Mouse (Mus musculus): ENCODE data around the gene Ccz1.
A peak's percentile ranks its signal among the peaks of the same experiment; 100 is the strongest.

Ccz1 gene

DNA sequence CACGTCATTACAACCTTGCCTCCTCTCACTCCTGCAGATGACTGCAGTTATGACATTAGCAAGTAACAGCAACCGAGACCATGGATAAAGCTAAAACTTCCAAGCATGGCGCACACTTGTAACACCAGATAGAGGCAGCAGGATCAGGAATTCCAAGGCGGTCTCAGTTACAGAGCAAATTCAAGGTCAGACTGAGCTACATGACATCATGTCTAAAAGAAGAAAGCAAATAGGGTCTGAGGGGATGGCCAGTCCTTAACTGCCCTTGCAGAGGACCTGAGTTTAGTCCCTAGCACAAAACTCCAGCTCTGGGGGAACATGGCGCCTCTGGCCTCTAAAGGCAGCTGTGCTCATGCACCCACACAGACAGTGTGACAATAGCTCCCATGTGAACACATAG is 20.8 kb downstream of the Ccz1 start:
- DNase-seq (ENCODE audit: low read depth, low spot score), result no peak

DNA sequence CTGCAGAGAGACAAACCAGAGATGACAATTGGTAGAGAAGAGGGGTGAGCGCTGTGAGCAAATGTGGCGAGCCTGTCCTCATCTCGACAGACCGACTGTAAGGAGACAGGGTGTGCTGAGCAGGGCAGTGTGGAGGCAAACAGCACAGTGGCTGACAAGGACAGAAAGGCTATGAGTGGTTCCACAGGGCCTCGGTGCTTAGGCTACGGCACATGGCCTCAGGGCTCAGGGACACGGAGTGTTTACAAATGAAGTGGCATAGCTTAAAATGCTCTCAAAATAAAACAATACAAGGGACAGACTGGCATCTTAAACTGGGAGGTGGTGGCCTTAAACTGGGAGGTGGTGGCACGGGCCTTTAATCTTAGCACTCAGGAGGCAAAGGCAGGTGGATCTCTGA is 21.4 kb downstream of the Ccz1 start:
- DNase-seq (ENCODE audit: low read depth, low spot score), result no peak

DNA sequence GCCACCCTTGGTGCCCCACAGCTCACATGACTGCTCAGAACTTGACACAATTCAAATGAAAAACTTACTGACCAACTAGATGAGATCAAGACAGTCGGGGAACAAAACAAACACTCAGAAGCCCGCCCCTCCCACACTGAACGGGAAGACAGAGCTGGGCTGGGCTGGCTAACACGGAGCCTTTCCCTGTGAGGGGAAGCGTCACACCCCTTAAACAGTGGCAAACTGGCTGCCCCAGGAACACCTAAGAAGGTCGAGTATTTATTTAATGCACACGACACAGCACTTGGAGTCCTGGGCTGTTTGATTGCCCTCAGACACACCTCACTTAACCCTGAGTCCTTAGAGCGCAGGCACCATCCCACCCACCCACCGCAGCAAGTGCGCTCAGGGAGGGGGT is 22.0 kb downstream of the Ccz1 start:
- DNase-seq (ENCODE audit: low read depth, low spot score), result no peak

DNA sequence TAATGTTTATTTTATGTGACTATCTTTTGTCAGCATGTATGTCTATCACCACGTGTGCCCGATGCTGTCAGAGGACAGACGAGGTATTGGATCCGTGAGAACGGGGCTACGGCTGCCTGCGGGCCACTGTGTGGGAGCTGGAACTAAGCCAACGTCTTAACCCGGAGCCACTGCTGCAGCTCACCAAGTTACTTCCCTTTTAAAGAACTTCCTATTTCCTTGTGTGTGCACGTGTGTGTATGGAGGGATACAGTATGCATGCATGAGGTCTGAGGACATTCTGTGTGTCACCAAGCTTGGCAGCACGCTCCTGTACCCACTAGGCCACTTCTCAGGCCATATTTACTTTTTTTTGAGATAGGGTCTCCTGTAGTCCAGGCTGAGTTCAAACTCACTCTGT is 24.6 kb downstream of the Ccz1 start:
- no peak for DNase-seq (ENCODE audit: low read depth, low spot score)

DNA sequence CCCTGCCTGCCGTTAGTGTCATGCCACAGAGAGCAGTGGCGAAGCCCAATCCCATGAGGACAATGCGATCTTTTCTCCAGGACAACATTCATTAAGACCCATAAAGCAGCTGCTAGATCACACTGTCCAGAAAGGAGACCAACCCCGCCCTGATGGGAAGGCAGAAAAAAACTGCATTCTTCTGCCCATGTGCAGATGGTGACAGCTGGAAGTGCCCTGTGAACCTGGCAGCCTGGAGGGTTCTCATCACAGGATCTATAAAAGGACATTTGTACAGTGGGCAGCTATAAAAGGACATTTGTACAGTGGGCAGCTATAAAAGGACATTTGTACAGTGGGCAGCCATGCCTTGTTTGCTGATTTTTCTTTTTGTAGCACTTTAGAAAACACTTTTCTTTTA is 25.6 kb downstream of the Ccz1 start:
- DNase-seq (ENCODE audit: low read depth, low spot score), result no peak

DNA sequence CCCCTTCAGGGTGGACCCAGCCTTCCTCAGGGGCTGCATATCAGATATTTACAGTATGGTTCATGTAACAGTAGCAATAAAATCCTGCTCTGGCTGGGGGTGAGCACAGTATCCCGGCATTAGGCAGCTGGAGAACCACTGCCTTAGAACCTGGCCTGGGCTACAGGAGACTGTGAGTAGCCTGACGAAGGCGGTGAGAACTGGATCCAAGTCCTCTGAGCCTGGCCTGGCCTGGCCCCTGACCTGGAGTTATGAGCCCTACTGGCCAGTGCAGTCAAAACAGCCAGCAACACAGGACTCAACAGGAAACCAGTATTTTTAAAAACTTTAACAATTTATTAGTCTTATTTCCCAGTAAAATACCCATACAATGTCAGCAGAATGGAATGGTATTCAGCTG is 27.1 kb downstream of the Ccz1 start:
- DNase-seq (ENCODE audit: low read depth, low spot score), result no peak

DNA sequence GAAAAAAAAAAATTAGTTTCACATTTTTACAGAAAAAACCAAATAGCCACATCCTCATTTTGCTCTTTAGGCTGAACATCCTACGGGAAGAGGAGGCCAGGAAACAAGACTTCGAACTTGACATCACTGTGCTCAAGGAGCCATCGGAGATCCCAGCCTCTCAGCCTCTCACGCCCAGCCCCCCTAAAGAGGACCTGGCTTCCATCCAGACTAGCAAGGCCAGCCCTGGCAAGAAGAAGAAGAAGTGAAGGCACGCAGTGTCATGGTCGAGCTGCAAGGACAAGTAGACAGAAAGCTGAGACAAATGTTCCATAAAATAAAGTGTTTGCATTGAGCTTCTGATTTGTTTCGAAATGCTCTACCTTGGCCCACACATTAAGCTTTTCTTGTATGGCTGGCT is 29.3 kb downstream of the Ccz1 start:
- DNase-seq (ENCODE audit: low read depth, low spot score), result no peak

DNA sequence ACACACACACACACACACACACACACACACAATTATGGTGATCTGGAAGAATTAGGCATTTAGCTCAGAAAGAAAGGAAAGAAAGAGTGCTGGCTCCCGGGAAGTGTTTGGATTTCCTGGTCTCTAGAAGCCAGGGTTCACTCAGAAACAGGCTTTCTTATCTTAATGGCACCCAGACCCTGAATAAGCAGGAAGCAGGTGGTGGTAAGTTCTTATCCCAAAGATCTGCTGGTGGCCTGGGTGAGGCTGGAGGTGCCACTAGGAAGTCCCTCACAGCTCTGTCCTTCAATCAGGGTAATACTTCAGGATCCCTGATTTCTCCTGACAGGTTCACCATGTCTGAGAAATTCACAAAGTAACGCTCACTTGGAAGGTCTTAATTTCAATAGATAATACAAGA is 32.3 kb downstream of the Ccz1 start:
- no peak for DNase-seq (ENCODE audit: low read depth, low spot score)

DNA sequence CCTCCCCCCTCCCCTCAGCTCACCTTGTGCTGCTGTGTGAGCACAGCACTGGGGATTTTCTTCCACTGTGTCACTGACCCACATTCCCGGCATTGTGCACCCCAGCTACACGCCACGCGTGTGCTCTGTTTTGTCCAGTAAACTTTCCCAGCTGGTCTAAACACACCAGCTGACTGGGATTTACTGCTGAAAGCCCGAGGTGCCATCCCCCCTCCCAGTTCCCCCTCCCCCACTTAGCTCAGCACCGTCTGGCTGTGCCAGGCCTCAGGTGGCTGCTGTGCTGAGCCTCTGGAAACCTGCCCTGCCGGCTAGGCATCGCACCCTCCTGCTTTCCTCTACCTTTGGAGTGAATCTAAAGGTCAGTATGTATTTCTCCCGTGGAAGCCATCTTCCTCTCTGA is 33.8 kb downstream of the Ccz1 start:
- no peak for DNase-seq (ENCODE audit: low read depth, low spot score)

DNA sequence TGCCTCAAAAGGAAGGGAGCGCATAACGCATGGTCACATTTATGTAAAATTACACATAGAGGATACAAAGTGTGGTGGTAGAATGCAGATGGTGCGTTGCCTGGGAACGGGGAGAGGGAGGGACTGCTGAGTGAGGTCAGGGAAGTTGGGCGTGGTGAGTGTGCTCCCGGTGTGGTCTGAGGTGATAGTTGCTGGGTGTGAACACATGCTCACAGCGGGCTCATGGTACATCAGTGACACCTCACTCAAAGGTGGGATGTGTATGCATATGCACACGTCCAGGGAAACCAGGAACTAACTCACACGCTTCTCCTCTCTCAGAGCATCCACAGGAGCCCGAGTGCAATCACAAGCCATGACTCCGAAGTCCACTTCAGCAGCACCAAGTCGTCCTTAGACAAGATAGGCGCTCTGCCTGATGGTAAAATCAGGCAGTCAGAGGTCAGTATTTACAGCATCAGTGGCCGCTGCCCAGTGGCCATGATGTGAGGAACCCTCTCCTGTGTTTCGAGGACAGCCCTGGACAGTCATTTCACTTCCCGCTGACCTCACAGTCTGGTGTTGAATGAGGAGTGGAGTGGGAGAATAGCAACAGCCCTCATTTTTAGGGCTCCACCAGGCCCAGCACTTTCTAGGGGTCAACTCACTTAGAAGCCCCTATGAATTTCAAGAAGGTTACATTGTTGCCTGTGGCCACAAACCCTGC is 37.8 kb downstream of the Ccz1 start:
- peak; percentile 83 for DNase-seq (ENCODE audit: low read depth, low spot score)

DNA sequence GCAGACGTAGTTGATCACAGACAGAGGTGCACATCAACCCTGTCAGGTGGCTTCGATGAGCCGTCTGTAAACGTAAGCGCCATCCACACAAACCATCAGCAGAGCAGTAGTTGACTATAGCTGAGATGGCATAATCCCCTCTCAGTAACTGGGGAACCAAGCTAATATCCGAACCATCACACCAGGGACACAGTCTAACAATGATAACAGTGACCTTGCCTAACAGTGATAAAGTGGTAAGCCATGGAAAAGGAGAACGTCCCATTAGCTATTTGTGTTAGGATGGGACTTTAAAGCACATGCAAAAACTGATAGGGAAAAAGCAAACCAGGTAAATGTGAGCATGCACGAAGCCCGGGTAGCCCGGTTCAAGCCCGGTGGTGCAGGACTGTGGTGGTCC is 38.4 kb downstream of the Ccz1 start:
- no peak for DNase-seq (ENCODE audit: low read depth, low spot score)

DNA sequence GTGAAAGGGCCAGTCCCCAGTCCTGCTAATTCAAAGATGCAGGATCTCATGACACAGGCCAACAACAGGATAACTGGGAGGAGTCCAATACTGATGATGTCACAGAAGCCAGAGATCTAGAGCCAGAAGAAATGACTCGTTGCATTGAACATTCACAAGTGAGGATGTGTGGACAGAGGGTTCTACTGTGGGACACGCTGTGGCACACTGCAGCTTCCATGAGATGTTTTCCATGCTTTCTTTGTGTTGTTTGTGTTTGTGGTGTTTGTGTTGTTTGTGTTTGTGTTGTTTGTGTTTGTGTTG is 39.1 kb downstream of the Ccz1 start:
- DNase-seq (ENCODE audit: low read depth, low spot score), result no peak

DNA sequence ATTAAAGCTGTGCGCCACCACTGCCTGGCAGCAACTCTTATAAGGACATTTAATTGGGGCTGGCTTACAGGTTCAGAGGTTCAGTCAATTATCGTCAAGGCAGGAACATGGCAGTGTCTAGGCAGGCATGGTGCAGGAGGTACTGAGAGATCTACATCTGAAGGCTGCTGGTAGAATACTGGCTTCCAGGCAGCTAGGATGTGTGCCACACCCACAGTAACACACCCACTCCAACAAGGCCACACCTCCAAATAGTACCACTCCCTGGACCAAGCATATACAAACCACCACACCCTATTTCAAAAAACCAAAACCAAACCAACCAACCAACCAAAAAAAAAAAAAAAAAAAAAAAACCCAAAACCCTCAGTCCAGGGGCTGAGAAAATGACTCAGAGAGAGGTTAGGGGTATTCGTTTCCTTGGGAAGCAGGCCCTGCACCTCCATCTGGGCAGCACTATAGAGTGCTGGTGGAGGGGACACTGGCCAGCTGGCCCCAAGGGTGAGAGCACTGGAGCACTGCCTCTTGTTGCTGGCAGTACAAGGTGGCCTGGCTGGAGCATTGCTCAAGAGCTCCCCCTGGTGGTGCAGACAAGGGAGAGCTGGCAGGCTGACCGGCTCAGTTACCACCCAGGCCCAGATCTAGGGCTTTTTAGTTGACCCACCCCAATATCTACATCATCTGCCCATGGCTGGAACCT is 39.6 kb downstream of the Ccz1 start:
- peak; percentile 77 for DNase-seq (ENCODE audit: low read depth, low spot score)

DNA sequence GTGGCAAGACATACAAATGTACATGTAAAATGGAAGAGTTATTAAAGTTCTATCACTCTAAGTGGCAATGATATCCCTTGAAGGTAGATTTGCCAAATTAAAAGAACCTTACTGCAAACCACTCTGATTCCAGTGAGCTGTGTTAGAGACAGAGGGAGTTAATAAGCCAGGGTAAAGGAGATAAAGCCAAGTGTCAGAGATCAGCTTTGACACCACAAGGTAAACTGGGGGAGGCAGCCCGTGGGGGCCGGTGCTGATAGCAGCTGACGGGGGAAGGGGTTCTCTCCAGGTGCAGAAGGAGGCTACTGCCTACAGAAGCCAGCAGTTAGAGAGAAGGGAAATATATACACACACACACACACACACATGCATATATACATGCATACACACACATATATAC is 42.0 kb downstream of the Ccz1 start:
- DNase-seq (ENCODE audit: low read depth, low spot score), result no peak

DNA sequence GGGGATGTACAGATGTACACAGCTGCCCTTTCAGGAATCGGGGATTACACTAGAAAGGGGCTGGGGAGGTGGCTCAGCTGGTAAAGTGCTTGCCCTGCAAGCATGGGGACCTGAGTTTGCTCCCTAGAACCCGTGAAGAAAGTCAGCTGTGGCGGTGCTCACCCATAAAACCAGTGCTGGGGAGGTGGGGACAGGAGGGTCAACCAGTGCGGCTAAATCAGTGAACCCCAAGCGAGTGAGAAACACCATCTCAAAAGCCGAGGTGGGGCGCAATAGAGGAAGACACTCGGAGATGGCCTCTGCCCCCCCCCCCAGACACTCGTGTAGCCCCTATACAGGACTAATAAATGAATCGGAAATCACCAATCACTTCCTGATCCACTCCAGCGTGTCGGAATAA is 48.0 kb downstream of the Ccz1 start:
- DNase-seq (ENCODE audit: low read depth, low spot score), result no peak

DNA sequence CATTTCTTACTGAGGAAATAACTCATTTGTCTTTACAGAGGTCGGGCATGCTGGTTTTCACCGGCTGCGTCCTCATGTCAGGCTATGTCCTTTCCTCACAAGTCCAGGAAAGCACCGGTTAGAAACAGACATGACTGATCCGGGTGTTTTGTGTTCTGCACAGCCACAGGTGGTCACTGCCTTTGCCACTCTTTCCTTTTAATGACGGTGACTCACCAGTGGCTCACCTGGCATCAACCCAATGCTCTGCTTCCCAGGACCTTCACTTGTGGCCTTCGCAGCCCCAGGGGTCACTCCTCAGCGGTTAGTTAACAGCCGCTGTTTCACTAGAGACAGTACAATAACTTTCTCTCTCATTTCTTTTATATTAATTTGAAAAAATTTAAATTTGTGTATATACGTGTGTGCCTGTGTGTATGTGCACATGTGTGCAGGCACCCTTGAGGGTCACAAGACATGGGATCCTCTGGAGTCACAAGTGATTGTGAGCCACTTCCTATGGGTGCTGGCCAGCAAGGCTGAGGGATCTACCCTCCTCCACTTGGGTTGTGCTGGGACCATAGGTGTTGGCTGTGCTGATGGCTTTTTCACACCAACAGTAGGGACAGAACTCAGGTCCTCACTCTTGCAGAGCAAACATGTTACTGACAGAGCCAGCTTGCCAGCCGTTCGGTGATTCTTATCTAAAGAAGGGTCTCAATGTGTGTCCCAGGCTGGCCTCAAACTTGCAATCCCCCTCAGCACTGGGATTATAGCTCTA is 48.9 kb downstream of the Ccz1 start:
- no peak for DNase-seq (ENCODE audit: low read depth, low spot score)

DNA sequence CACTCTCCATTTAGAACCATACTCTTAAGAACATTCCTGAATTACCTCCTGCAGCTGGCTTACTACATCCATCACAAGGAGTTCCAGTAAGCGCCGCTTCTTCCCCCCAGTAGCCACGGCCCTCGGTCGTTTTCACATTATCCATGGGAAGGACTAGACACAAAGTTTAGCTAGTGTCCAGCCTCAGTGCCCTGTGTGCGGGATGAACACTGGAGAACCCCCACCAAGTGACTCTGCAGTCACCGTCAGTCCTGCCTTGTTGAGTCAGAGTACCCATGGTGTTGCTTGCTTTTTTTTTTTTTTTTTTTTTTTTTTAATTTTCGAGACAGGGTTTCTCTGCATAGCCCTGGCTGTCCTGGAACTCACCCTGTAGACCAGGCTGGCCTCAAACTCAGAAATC is 53.5 kb downstream of the Ccz1 start:
- DNase-seq (ENCODE audit: low read depth, low spot score), result no peak

DNA sequence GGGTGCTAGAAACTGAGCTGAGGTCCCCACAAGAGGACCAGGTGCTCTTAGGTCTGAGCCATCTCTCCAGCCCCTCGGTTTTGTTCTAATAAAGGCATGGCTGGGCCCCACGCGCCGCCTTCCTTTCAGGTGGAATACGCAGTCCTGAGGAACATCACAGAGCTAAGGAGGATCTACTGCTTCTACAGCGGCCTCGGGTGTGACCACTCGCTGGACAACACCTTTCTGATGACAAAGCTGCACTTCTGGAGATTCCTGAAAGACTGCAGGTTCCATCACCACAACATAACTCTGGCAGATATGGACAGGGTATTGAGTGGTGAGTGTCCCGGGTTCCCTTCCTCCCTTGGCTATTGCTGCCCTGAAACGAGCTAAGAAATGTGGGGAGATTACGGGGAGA is 55.1 kb downstream of the Ccz1 start:
- no peak for DNase-seq (ENCODE audit: low read depth, low spot score)

DNA sequence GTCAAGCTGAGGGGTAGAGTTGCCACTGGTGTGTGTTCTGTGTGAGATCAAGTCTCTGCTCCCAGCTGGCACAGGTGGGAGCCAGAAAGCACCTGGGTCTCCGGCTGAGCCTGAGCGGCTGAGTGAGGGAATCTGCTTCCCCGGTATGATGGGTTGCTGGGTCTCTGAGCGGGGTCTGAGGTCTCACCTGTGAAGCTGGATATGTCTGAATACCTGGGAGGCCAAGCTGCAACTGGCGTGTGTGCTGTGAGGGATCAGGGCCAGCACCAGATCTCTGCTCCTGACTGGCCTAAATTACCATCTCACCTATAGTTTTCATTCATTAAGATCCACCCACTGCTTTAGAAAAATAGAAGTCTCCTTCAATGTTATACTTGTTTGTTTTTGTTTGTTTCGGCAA is 57.6 kb downstream of the Ccz1 start:
- DNase-seq (ENCODE audit: low read depth, low spot score), result no peak

DNA sequence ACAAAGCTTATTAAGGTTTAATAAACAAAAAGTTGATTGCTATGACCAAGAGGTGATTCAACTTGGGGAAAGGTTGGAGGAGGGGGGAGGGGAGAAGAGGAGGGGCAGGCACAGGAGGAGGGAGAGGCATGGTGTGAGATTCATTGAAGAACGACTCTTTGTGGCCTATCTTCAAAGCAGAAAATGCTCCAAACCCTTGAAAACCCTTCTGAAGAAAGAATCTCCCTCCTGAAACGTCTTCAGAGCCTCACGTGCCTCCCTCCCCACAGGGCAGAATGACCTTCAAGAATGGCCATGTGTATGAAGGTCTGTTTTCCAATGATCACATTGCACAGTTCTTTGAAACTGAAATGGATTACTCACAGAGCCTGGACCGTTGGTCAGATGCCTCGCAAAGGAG is 64.7 kb downstream of the Ccz1 start:
- DNase-seq (ENCODE audit: low read depth, low spot score), result no peak

DNA sequence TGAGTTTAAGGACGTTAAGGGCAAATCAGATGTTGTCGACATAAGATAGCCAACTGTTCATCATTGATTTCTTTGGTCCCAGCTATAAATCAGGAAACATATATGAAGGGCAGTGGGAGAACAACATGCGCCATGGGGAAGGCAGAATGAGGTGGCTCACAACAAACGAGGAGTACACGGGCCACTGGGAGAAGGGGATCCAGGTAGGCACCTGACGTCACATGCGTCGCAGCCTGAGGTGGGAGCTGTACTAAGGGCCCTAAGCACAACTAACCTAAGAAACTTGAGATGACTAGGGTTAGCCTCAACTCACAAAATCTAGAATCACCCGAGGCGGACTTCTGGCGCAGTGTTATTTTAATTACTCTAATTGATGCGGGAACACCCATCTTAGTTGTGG is 66.3 kb downstream of the Ccz1 start:
- no peak for DNase-seq (ENCODE audit: low read depth, low spot score)

DNA sequence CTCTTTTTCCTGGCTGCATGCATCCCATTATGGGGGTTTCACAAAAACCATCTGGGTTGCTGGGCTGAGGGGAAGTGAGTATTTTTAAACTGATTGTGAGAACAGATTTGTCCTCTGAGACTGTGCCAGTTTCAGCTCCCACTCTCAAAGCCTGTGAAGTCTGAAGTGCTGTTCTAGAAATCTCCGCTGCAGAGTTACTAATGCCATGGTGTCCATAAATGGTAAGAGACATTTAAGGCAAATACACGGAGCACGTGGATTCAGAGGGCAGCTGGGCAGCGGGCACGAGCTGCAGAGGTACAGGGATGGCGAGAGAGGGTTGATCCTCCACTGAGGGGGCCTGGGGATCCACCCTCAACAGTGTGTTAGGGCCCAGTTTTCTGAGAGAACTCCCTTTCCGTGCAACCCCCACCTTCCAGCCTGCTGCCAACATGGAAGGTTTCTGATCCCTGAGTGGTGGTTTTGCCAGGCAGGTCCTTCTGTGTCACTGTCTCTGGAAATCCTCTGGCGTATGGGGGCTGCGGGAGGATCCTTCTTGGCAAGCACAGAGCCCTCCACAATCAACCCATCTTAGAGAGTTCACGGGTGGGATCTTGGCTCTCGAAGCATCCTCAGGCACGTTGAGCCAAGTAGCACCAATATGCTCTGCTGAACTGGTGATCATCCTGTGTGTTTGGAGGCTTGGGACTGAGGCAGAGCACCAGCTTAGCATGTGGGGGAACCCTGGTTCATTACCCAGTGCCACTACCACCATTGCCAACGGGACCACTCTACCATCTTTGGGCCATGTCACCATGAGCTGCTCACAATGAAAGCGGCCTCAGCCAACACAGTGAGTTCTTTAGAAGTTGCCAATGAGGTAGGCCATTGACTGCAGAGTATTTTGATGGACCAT is 71.2 kb downstream of the Ccz1 start:
- no peak for DNase-seq (ENCODE audit: low read depth, low spot score)

Measured in c-Kit-negative CD71-positive TER-119-positive erythroid progenitor cells, embryonic 14.5 days (primary cell).